Comparison of ENCODE assay signal across 25 mouse cellular contexts in genomic region chr2:60369454-60369853, GRCm38 (mm10). TPM values are rescaled to one million over a fixed set of nuclear protein-coding genes. Genes with fewer than 3 reads are reported as not detected.
DNase-seq lines count a peak whose midpoint lies in the region; ATAC-seq lines count a peak whose summit lies in the region.
"Had no signal": no experiment of that assay in that cellular context is flagged by ENCODE, and none has a peak within 500 bp of the region (broad histone marks: within the 10 kb centered on the region; RNA-seq: fewer than 3 reads in every experiment).

No protein-coding gene starts in this region.

- no peak for ATAC-seq in neural tube, embryonic 15.5 days (ENCODE audit: low FRiP score)
- ATAC-seq in hindbrain, embryonic 13.5 days (ENCODE audit: low FRiP score): no peak
- ATAC-seq: forebrain, embryonic 14.5 days had no signal

- H3K9me3 ChIP-seq in neural tube, embryonic 15.5 days (replicated peaks): no peaks in the 10 kb centered on the region
- no peaks in the 10 kb centered on the region for H3K9me3 ChIP-seq in hindbrain, embryonic 13.5 days
- H3K9me3 ChIP-seq: lung, embryonic 15.5 days had no signal

- no peak overlapping the region for H3K4me3 ChIP-seq in neural tube, embryonic 15.5 days (replicated peaks)
- no peak overlapping the region for H3K4me3 ChIP-seq in hindbrain, embryonic 13.5 days
- H3K4me3 ChIP-seq: lung, embryonic 15.5 days had no signal

- no peak overlapping the region for H3K9ac ChIP-seq in neural tube, embryonic 15.5 days (replicated peaks)
- no peak overlapping the region for H3K9ac ChIP-seq in hindbrain, embryonic 13.5 days
- H3K9ac ChIP-seq: hindbrain, embryonic 14.5 days; liver, embryonic 14.5 days; lung, embryonic 15.5 days had no signal

- no peaks in the 10 kb centered on the region for H3K36me3 ChIP-seq in neural tube, embryonic 15.5 days
- H3K36me3 ChIP-seq in hindbrain, embryonic 13.5 days: no peaks in the 10 kb centered on the region
- H3K36me3 ChIP-seq: lung, embryonic 15.5 days had no signal

- WGBS in neural tube, embryonic 15.5 days: 94% methylated on average over 4 of the region's 4 CpGs
- 93% methylated on average over 4 of the region's 4 CpGs for WGBS in hindbrain, embryonic 13.5 days

- no peak overlapping the region for H3K27ac ChIP-seq in neural tube, embryonic 15.5 days (replicated peaks)
- H3K27ac ChIP-seq in hindbrain, embryonic 13.5 days: no peak overlapping the region
- H3K27ac ChIP-seq: hindbrain, embryonic 14.5 days; liver, embryonic 14.5 days; lung, embryonic 15.5 days; stomach, postnatal 0 days had no signal

- H3K4me2 ChIP-seq in neural tube, embryonic 15.5 days: no peak overlapping the region
- no peak overlapping the region for H3K4me2 ChIP-seq in hindbrain, embryonic 13.5 days
- H3K4me2 ChIP-seq: heart, embryonic 11.5 days; hindbrain, embryonic 14.5 days; lung, embryonic 15.5 days had no signal

- H3K27me3 ChIP-seq in neural tube, embryonic 15.5 days (replicated peaks): no peaks in the 10 kb centered on the region
- no peaks in the 10 kb centered on the region for H3K27me3 ChIP-seq in hindbrain, embryonic 13.5 days
- H3K27me3 ChIP-seq: lung, embryonic 15.5 days had no signal

- no peaks in the 10 kb centered on the region for H3K4me1 ChIP-seq in neural tube, embryonic 15.5 days
- H3K4me1 ChIP-seq in hindbrain, embryonic 13.5 days (replicated peaks): no peaks in the 10 kb centered on the region

- DNase-seq in 3134 (ENCODE audit: extremely low read depth, insufficient read length, low spot score) (peak; percentile 60), 3T3-L1 (ENCODE audit: low read depth, low spot score) (peak; percentile 95), NIH3T3 (ENCODE audit: low read depth) (peak; percentile 77)
- DNase-seq in induced T-regulatory cell, adult 2 months (ENCODE audit: low read depth): peak; percentile 16
- DNase-seq in cerebellum, postnatal 25 days: no peak
- DNase-seq: adrenal gland, postnatal 25 days; cerebellum, adult 18-20 months; cerebellum, postnatal 14 days; heart, postnatal 4 days; kidney, adult 11 months; kidney, postnatal 14 days; liver; lung, postnatal 4 days; midbrain, embryonic 14.5 days; right cerebral cortex, adult 18-20 months; thymus, adult 18-20 months; thymus, postnatal 36 days had no signal

RNA-seq across cellular contexts. Expression of gene Ly75, which starts 13.6 kb away (rescaled TPM):
- 1.1 and 5.3 TPM in 2 replicates for polyA plus RNA-seq in neural tube, embryonic 15.5 days (2015; fragmentation: Nextera tagmentation; extraction: Ambion mirVana)
- polyA plus RNA-seq in hindbrain, embryonic 13.5 days (2015; fragmentation: Nextera tagmentation; extraction: Ambion mirVana): 0.91 and 1.2 TPM in 2 replicates

Comparison
In these comparisons a context has a peak if more than half of its experiments do, and no peak if none do; other contexts are left out.
1. DNase-seq: peak in 3134 (single experiment), 3T3-L1 (single experiment), NIH3T3 (single experiment) and induced T-regulatory cell, adult 2 months (single experiment); none in cerebellum, postnatal 25 days (0 of 2).